Mouse (Mus musculus) lung, adult 10 weeks (tissue): ENCODE results near the gene Arl4d. TPM values are rescaled to one million over a fixed set of nuclear protein-coding genes. Genes with fewer than 3 reads are reported as not detected.

ENCODE experiments used
- polyA plus RNA-seq: library from polyadenylated mRNA; stranded (reverse); fragments of 350-450 nt; fragmentation: Illumina TruSeq; extraction: RNeasy Lipid Tissue Mini Kit (QIAGEN cat#74804); gene quantifications from one replicate; pipeline ENCODE4 v1.2.3, GENCODE M21; 2014; ENCODE audit warnings: low read depth, low replicate concordance; ENCODE audit not compliant: insufficient read depth

The Arl4d gene
- 84.0 TPM for polyA plus RNA-seq

GRCm38 (mm10) chr11:101664825-101665635 lies at the start of gene Arl4d:
TSS of gene Arl4d (plus strand) at chr11:101665541.

GRCm38 (mm10) chr11:101626995-101627856 lies 38.1 kb upstream of the Arl4d start, which contains the start of gene Rdm1:
TSS of gene Rdm1 (plus strand) at chr11:101627195.

Other genes with a start within 250 kb of the Arl4d start
- gene Aarsd1, start 247.9 kb upstream of the Arl4d start, polyA plus RNA-seq = 26.8 TPM
- gene Gm27029, start 240.7 kb upstream of the Arl4d start, polyA plus RNA-seq = 2.7 TPM
- gene Rundc1, start 240.5 kb upstream of the Arl4d start, polyA plus RNA-seq = 10.9 TPM
- 5.4 TPM for gene Ptges3l, start 240.2 kb upstream of the Arl4d start, polyA plus RNA-seq
- 823 TPM for gene Rpl27, start 223.2 kb upstream of the Arl4d start, polyA plus RNA-seq
- 80.7 TPM for gene Ifi35, start 217.1 kb upstream of the Arl4d start, polyA plus RNA-seq
- 19.0 TPM for gene Rnd2, start 200.5 kb upstream of the Arl4d start, polyA plus RNA-seq
- gene Vat1, start 199.3 kb upstream of the Arl4d start, polyA plus RNA-seq = 86.7 TPM
- gene Brca1, start 113.6 kb upstream of the Arl4d start, polyA plus RNA-seq = 0.28 TPM
- gene Nbr1, start 113.4 kb upstream of the Arl4d start, polyA plus RNA-seq = 33.6 TPM
- 12.7 TPM for gene Tmem106a, start 83.3 kb upstream of the Arl4d start, polyA plus RNA-seq
- gene Gm11634, start 66.3 kb upstream of the Arl4d start, polyA plus RNA-seq = not detected
- 54.6 TPM for gene Rdm1, start 38.3 kb upstream of the Arl4d start, polyA plus RNA-seq
- 9.0 TPM for gene Dhx8, start 67.4 kb downstream of the Arl4d start, polyA plus RNA-seq
- gene Etv4, start 119.8 kb downstream of the Arl4d start, polyA plus RNA-seq = 0.19 TPM
- gene Meox1, start 228.8 kb downstream of the Arl4d start, polyA plus RNA-seq = 11.6 TPM